Mouse (Mus musculus) liver, embryonic 14.5 days (tissue): Measurements from ENCODE around the gene Prkag1.

Experiments used
- CTCF ChIP-seq: IDR thresholded peaks from 2 replicates; pipeline ENCODE4 v1.5.1; 2016; ENCODE audit warnings: antibody characterized with exemption, low read depth, control low read depth
- EP300 ChIP-seq: IDR thresholded peaks from 2 replicates; pipeline ENCODE4 v1.6.1; 2016; ENCODE audit warnings: antibody characterized with exemption, low read depth

DNA sequence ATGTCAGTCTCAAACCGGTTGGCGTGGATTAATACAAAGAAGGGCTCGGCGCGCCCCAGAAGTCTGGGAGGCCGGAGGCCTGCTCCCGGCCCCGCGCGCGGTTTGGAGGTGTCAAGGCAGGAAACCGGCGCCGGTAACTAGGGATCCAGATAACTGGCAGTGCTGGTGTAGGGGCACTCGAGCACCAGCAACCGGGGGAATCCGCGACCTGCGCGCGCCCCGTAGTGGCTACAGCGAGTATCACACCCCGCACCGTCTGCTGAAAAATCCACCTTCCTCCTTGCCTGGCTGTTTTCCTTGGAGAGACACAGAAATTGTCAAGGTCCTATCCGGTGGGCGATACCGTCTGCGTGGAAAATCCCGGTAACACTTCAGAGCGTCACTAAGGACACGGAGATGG lies 27.3 kb downstream of the Prkag1 start:
- peak; percentile 89 for TF ChIP-seq CTCF
- TF ChIP-seq EP300, result no peak
